Mouse (Mus musculus): ENCODE measurements at regions not wholly inside any gene's neighbourhood (a gene's known extent, or its start where the extent isn't known, plus 50 kb on each side); places are given as distances from the start of the nearest gene placed in this dataset.

- no peak for ATAC-seq (ENCODE audit: low read depth)
- Histone ChIP-seq H3K4me2 (ENCODE audit: low read depth, low read length) (no peak overlapping the region), H3K27me3 (ENCODE audit: control insufficient read depth, insufficient read depth, low read length) (no peaks in the 10 kb centered on the region), H3K27ac (ENCODE audit: low read depth, low read length) (no peak overlapping the region), H3K4me3 (ENCODE audit: low read depth, low read length) (no peak overlapping the region), H3K36me3 (ENCODE audit: control insufficient read depth, insufficient read depth, low read length) (no peaks in the 10 kb centered on the region), H3K9me3 (ENCODE audit: control insufficient read depth, low read length) (no peaks in the 10 kb centered on the region), H3K4me1 (ENCODE audit: control insufficient read depth, insufficient read depth, low read length) (no peaks in the 10 kb centered on the region), H3K9ac (replicated peaks; ENCODE audit: low read depth, low read length) (no peak overlapping the region)
- WGBS = 79% methylated on average over 15 of the region's 15 CpGs
Measured at GRCm38 (mm10) chr10:117530007-117530858, 99.1 kb upstream of the Cpm start.

- Histone ChIP-seq H3K4me2 (ENCODE audit: low read depth, low read length) (no peak overlapping the region), H3K9ac (replicated peaks; ENCODE audit: low read depth, low read length) (no peak overlapping the region), H3K4me1 (ENCODE audit: control insufficient read depth, insufficient read depth, low read length) (no peaks in the 10 kb centered on the region), H3K27ac (ENCODE audit: low read depth, low read length) (no peak overlapping the region), H3K9me3 (ENCODE audit: control insufficient read depth, low read length) (no peaks in the 10 kb centered on the region), H3K4me3 (ENCODE audit: low read depth, low read length) (no peak overlapping the region), H3K36me3 (ENCODE audit: control insufficient read depth, insufficient read depth, low read length) (no peaks in the 10 kb centered on the region), H3K27me3 (ENCODE audit: control insufficient read depth, insufficient read depth, low read length) (no peaks in the 10 kb centered on the region)
- no peak for ATAC-seq (ENCODE audit: low read depth)
- 77% methylated on average over 7 of the region's 7 CpGs for WGBS
Measured at GRCm38 (mm10) chr10:117529269-117530006, 99.9 kb upstream of the Cpm start.

- H3K4me1 ChIP-seq (ENCODE audit: control insufficient read depth, insufficient read depth, low read length) = no peaks in the 10 kb centered on the region
- H3K9me3 ChIP-seq (ENCODE audit: control insufficient read depth, low read length) = no peaks in the 10 kb centered on the region
- no peaks in the 10 kb centered on the region for H3K27me3 ChIP-seq (ENCODE audit: control insufficient read depth, insufficient read depth, low read length)
- 84% methylated on average over 8 of the region's 8 CpGs for WGBS
- H3K4me2 ChIP-seq (ENCODE audit: low read depth, low read length) = no peak overlapping the region
- H3K27ac ChIP-seq (ENCODE audit: low read depth, low read length) = no peak overlapping the region
- no peaks in the 10 kb centered on the region for H3K36me3 ChIP-seq (ENCODE audit: control insufficient read depth, insufficient read depth, low read length)
- no peak overlapping the region for H3K9ac ChIP-seq (replicated peaks; ENCODE audit: low read depth, low read length)
- ATAC-seq (ENCODE audit: low read depth) = no peak
- H3K4me3 ChIP-seq (ENCODE audit: low read depth, low read length) = no peak overlapping the region
Measured at GRCm38 (mm10) chr10:117528575-117529268, 100.6 kb upstream of the Cpm start.

- Histone ChIP-seq H3K9me3 (ENCODE audit: control insufficient read depth, low read length) (no peaks in the 10 kb centered on the region), H3K36me3 (ENCODE audit: control insufficient read depth, insufficient read depth, low read length) (no peaks in the 10 kb centered on the region), H3K4me2 (ENCODE audit: low read depth, low read length) (no peak overlapping the region), H3K27me3 (ENCODE audit: control insufficient read depth, insufficient read depth, low read length) (no peaks in the 10 kb centered on the region), H3K9ac (replicated peaks; ENCODE audit: low read depth, low read length) (no peak overlapping the region), H3K27ac (ENCODE audit: low read depth, low read length) (no peak overlapping the region), H3K4me3 (ENCODE audit: low read depth, low read length) (no peak overlapping the region), H3K4me1 (ENCODE audit: control insufficient read depth, insufficient read depth, low read length) (no peaks in the 10 kb centered on the region)
- 90% methylated on average over 6 of the region's 6 CpGs for WGBS
- ATAC-seq (ENCODE audit: low read depth) = no peak
Measured at GRCm38 (mm10) chr10:117527979-117528378, 101.3 kb upstream of the Cpm start.

GRCm38 (mm10) chr10:117527243-117527642 is 102.1 kb upstream of the Cpm start:
- Histone ChIP-seq H3K9ac (replicated peaks; ENCODE audit: low read depth, low read length) (no peak overlapping the region), H3K27me3 (ENCODE audit: control insufficient read depth, insufficient read depth, low read length) (no peaks in the 10 kb centered on the region), H3K4me3 (ENCODE audit: low read depth, low read length) (no peak overlapping the region), H3K4me1 (ENCODE audit: control insufficient read depth, insufficient read depth, low read length) (no peaks in the 10 kb centered on the region), H3K36me3 (ENCODE audit: control insufficient read depth, insufficient read depth, low read length) (no peaks in the 10 kb centered on the region), H3K4me2 (ENCODE audit: low read depth, low read length) (no peak overlapping the region), H3K9me3 (ENCODE audit: control insufficient read depth, low read length) (no peaks in the 10 kb centered on the region), H3K27ac (ENCODE audit: low read depth, low read length) (no peak overlapping the region)
- 96% methylated on average over 5 of the region's 5 CpGs for WGBS
- ATAC-seq (ENCODE audit: low read depth) = no peak

GRCm38 (mm10) chr10:117526834-117527188 is 102.5 kb upstream of the Cpm start:
- no peak for ATAC-seq (ENCODE audit: low read depth)
- Histone ChIP-seq H3K4me1 (ENCODE audit: control insufficient read depth, insufficient read depth, low read length) (no peaks in the 10 kb centered on the region), H3K27me3 (ENCODE audit: control insufficient read depth, insufficient read depth, low read length) (no peaks in the 10 kb centered on the region), H3K4me2 (ENCODE audit: low read depth, low read length) (no peak overlapping the region), H3K4me3 (ENCODE audit: low read depth, low read length) (no peak overlapping the region), H3K9ac (replicated peaks; ENCODE audit: low read depth, low read length) (no peak overlapping the region), H3K36me3 (ENCODE audit: control insufficient read depth, insufficient read depth, low read length) (no peaks in the 10 kb centered on the region), H3K9me3 (ENCODE audit: control insufficient read depth, low read length) (no peaks in the 10 kb centered on the region), H3K27ac (ENCODE audit: low read depth, low read length) (no peak overlapping the region)
- WGBS = 71% methylated on average over 3 of the region's 3 CpGs

GRCm38 (mm10) chr10:117526008-117526833 is 103.1 kb upstream of the Cpm start:
- Histone ChIP-seq H3K9ac (replicated peaks; ENCODE audit: low read depth, low read length) (no peak overlapping the region), H3K27ac (ENCODE audit: low read depth, low read length) (no peak overlapping the region), H3K4me2 (ENCODE audit: low read depth, low read length) (no peak overlapping the region), H3K9me3 (ENCODE audit: control insufficient read depth, low read length) (no peaks in the 10 kb centered on the region), H3K27me3 (ENCODE audit: control insufficient read depth, insufficient read depth, low read length) (no peaks in the 10 kb centered on the region), H3K4me3 (ENCODE audit: low read depth, low read length) (no peak overlapping the region), H3K36me3 (ENCODE audit: control insufficient read depth, insufficient read depth, low read length) (no peaks in the 10 kb centered on the region), H3K4me1 (ENCODE audit: control insufficient read depth, insufficient read depth, low read length) (no peaks in the 10 kb centered on the region)
- ATAC-seq (ENCODE audit: low read depth) = no peak
- 80% methylated on average over 16 of the region's 16 CpGs for WGBS

- Histone ChIP-seq H3K9ac (replicated peaks; ENCODE audit: low read depth, low read length) (no peak overlapping the region), H3K4me3 (ENCODE audit: low read depth, low read length) (no peak overlapping the region), H3K4me2 (ENCODE audit: low read depth, low read length) (no peak overlapping the region), H3K27ac (ENCODE audit: low read depth, low read length) (no peak overlapping the region), H3K36me3 (ENCODE audit: control insufficient read depth, insufficient read depth, low read length) (no peaks in the 10 kb centered on the region), H3K4me1 (ENCODE audit: control insufficient read depth, insufficient read depth, low read length) (no peaks in the 10 kb centered on the region), H3K9me3 (ENCODE audit: control insufficient read depth, low read length) (no peaks in the 10 kb centered on the region), H3K27me3 (ENCODE audit: control insufficient read depth, insufficient read depth, low read length) (no peaks in the 10 kb centered on the region)
- ATAC-seq (ENCODE audit: low read depth) = no peak
- 57% methylated on average over 3 of the region's 3 CpGs for WGBS
Measured at GRCm38 (mm10) chr10:117525608-117526007, 103.7 kb upstream of the Cpm start.

All from neural tube, embryonic 14.5 days (tissue).